Mouse (Mus musculus) lung, postnatal 25 days (tissue): ENCODE data around the gene Ptk6.

Experiments
- DNase-seq: peaks from one replicate; pipeline ENCODE4 v3.0.0; 2022; ENCODE audit warnings: low spot score

The Ptk6 gene

DNA sequence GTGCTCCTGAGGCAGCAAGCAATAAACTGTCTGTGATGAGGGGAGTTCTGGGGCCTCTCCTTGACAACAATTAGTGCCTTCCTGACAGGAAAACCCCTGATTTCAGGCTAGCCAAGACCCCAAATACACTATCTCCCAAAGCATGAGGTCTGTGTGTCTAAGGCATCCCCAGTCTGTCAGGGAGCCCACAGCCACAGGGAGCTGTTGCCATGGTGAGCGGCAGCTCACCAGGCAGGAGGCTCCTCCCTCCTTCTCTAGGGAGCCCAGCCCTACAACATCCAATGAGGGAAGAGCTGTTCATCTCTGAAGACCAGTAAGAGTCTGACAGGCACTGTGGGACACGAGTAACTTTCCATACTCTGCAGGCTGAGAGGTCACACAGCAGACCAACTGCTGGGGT is 42.8 kb downstream of the Ptk6 start:
- no peak for DNase-seq

DNA sequence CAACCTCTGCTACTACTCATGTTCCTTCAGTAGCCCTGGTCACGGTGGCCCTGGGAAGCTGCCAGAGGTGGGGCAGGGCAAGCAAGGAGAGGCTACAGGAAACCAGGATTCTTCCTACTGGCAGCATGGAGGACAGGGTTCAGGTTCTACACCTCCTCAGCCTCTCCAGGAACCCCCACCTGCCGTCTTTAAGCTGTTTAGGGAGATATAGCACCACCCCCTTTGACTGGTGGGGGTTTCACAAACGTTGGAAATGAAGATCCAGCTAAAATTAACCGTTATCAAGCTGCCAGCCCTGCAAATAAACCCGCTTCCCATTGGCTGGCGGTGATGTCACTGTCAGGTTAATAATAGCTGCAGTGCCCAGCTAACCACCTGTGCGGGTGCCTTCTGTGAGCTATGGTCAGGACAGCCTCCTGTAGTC is 43.5 kb downstream of the Ptk6 start:
- no peak for DNase-seq

DNA sequence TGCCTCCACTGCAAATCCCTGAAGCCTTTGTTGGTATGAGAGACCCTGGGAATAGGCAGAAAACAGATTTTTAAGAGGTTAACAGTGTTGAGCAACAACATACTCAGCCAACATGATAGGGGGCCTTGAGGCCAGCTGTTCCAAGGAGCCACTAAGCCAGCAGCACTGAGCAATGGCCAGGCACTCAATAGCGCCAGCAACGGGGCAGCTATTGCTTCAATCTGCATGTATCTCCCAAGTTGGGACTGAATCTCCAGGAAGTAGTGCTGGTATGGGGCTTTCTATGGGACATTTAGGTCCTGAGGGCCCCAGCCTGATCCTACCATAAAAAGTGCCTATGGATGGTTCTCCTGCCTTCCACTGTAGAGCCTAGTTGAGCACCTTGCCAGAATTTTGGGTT is 44.1 kb downstream of the Ptk6 start:
- DNase-seq = no peak

DNA sequence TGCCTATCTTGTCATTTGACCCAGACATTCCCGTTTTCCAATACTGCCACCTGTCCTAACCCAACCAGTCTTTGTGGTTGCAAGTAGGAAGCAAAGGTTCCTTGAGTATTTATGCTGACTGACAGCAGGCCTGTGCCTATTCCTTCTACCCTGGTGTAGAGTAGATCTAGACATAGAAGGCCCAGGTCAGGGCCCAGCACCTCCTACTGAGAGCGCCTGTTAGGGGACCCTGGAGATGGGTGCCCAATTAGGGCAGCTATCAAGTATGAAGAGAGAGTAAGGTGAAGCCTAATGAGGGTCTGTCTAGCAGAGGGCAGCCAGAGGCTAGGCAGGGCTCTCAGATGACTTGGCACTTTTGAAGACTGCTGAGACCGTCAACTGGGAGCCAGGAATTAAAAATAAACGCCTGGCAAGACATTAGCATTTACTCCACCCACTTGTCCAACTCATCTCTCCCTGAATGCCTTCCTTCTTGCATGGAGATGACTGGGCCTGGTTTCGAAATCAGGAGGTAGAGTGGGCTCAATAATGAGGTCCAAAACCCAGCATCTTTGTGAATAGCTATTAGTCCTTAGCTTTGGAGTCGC is 44.8 kb downstream of the Ptk6 start:
- no peak for DNase-seq

DNA sequence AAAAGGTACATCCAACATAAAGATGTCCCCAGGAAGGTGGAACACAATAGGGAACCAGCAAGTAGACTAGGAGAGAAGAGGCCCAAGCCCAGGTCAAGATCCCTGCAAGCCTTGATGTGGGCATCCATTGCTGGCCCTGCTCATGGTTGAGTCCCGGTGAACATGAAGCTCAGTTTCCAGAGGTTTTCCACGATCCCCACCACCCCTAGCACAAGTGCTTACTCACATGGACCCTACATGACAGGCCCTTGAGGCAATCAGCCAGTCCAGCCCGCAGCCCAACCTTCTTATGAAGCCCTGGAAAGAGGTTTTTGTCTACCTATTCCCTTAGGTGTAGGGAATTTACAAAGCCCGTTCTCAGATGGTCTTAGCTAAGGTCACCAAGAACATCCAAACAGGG is 45.4 kb downstream of the Ptk6 start:
- no peak for DNase-seq

GRCm38 (mm10) chr2:181156248-181157121 is 46.1 kb downstream of the Ptk6 start, which contains the start of gene Eef1a2:
Gene Eef1a2, minus strand, starts transcription at chr2:181157014.
- DNase-seq = no peak

DNA sequence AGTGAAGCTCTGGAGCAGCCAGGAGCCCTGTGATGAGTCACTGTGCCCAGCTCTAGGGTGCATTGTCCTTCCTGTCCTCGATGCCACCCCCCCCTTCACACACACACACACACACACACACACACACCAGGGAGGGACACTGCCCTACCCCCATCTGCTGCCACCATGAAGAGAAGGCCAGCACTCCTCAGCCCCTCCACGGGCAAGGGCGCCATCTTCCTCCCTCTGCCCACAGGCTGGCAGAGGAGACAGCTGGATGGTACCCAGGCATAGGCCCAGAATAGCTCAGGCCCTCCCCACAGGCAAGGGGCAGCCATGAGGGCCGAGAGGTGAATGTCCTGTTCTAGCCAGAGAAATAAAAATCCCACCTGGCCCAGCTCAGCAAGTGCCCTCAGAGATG is 46.8 kb downstream of the Ptk6 start:
- no peak for DNase-seq

DNA sequence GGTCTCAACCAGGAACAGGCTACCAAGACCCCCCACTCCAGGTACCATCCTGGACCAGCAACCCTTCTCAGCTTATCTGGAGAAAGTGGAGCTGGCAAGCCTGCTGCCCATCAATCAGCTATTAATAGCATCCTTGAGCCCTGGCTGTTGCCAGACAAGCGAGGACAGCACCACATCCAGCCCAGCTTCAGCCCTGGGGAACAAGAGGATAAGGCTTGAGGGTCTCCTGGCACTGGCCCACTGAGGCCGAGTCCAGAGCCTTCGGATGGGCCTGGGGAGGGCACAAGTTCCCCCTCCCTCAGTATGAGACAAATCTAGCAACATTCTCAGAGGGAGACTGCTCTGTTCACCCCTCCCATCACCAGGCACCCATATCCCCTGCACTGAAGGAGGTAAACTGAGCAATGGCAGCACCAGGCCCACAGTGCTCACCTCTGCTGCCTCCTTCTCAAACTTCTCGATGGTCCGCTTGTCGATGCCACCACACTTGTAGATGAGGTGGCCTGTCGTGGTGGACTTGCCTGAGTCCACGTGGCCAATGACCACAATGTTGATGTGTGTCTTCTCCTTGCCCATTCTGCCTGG is 47.7 kb downstream of the Ptk6 start:
- no peak for DNase-seq

- no peak for DNase-seq
Measured at GRCm38 (mm10) chr2:181154361-181154760, 48.2 kb downstream of the Ptk6 start.

- DNase-seq = peak; percentile 3
Measured at GRCm38 (mm10) chr2:181153837-181154236, 48.8 kb downstream of the Ptk6 start.

DNA sequence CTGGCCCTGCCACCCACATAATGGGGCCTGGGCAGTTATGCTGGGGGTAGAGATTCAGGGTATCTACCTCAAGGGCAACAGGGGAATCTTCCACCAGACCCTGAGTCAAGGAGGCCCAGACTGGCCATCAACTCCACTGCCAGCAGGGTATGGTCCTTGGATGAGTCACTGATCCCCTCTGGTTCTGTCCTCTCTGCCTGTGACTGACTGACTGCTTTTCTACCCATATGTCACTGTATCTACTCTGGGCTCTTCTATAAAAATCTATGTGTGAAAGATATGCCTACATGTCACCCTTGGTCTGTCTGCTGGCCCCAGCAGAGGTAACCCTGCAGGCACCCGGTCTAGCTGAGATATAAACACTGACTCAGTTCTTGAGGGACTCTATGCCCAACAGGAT is 49.5 kb downstream of the Ptk6 start:
- no peak for DNase-seq

DNA sequence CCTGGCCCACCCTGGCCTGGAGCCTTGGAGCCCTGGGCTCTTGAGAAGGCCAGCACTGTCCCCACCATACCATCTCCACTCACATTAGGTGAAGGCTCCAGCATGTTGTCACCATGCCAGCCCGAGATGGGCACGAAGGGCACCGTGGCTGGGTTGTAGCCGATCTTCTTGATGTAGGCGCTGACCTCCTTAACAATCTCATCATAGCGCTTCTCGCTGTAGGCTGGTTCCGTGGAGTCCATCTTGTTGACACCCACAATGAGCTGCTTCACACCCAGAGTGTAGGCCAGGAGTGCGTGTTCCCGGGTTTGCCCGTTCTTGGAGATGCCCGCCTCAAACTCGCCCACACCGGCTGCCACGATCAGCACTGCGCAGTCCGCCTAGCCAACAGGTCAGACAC is 49.9 kb downstream of the Ptk6 start:
- DNase-seq = no peak

GRCm38 (mm10) chr2:181150281-181150680 is 52.3 kb downstream of the Ptk6 start:
- no peak for DNase-seq

- DNase-seq = no peak
Measured at GRCm38 (mm10) chr2:181148318-181148955, 54.2 kb downstream of the Ptk6 start.

DNA sequence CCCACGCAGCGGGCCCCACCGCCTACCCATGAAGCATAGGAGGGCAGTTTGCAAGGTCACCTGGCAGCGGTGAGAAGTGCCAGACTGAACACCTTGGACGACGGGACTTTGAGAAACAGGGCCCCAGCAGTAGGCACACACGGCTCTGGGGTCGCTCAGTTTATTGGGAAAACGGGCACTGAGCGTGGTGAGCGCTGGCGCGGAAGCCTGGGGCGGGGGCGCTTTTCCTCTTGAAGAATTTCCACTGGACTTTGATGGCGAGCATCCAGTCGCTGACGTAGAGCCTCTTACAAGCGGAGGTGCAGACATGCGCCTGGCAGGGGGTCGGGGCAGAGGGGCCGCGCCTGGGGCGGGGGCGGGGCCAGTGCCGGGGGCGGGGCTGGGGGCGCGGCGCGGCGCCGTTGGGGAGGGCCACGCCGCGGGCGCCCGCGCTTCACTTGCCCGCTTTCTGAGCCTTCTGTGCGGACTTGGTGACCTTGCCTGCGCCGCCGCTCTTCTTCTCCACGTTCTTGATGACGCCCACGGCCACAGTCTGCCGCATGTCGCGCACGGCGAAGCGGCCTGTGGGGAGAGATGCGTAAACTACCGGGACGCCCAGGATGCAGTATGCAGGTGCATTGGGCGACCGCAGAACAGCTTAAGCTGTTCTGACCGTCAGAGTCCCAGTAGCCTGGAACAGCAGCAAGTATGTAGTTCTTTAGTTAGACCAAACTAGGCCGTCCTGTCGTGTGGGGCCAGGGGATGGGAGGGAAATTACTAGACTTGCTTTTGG is 54.9 kb downstream of the Ptk6 start:
- no peak for DNase-seq

GRCm38 (mm10) chr2:181146976-181147545 is 55.5 kb downstream of the Ptk6 start:
- no peak for DNase-seq

DNA sequence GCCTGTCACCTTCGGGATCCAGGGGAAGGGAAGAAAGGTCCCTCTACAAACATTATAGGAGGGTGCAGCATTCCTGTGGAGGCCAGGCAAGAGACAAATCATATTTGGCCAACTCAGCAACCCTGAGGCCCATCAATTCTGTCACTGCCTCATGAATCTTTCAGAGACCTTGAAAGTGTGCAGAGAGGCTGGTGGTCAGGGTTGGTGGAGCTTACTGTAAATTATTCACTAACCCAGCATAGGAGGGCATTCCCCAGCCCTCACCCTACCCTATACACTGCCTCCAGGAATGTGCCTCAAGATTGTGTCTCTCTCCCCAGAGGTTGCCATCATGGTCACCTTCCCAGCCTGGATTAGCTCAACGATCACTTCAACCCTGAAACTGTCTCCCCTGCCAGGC is 57.9 kb downstream of the Ptk6 start:
- no peak for DNase-seq
